Mouse (Mus musculus) testis, adult 2 months (tissue): ENCODE measurements at regions not wholly inside any gene's neighbourhood (a gene's known extent, or its start where the extent isn't known, plus 50 kb on each side); places are given as distances from the start of the nearest gene placed in this dataset.

Experiments
- CTCF ChIP-seq: fragments of 200-500 bp; IDR thresholded peaks from 2 replicates; pipeline ENCODE4 v1.5.1; 2012; ENCODE audit warnings: low read depth, mild to moderate bottlenecking, inconsistent platforms, low read length, moderate library complexity; ENCODE audit not compliant: control insufficient read depth, insufficient read depth, insufficient replicate concordance
- POLR2A ChIP-seq: fragments of 200-500 bp; IDR thresholded peaks from 2 replicates; pipeline ENCODE4 v1.6.1; 2012; ENCODE audit warnings: low read depth, mild to moderate bottlenecking, inconsistent platforms, low read length, moderate library complexity; ENCODE audit not compliant: control insufficient read depth

DNA sequence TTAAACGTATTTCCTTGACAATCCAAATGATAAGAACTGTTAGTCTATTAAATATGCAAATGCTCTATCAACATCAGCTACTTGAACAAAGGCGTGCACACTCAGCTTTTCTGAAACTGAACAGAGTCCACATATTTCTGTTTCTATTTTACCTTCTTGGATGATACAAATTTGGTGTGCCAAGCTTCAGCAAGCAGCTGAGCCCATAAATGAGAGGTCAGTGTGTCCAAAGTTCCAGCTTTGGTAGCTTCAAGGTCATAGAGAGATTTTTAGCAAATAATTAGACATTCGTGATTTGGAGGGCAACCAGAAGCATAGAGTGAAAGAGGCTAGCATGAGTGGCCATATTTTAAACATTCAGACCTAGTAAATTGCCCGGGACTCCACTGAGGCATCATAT, 140.7 kb upstream of the Pkn2 start:
- TF ChIP-seq CTCF, result no peak
- TF ChIP-seq POLR2A, result no peak
